Mouse (Mus musculus) ES-E14 (cell line): ENCODE measurements at regions not wholly inside any gene's neighbourhood (a gene's known extent, or its start where the extent isn't known, plus 50 kb on each side); places are given as distances from the start of the nearest gene placed in this dataset.

Source experiments
- DNase-seq: peaks from one replicate; pipeline ENCODE4 v3.0.0-alpha.2; 2013; ENCODE audit warnings: low read depth, low spot score
- H3K27ac ChIP-seq: 2 replicates; pipeline ENCODE4 v1.5.1; 2012; ENCODE audit warnings: low read depth, mild to moderate bottlenecking, low read length, moderate library complexity, mixed read lengths; ENCODE audit not compliant: poor library complexity, insufficient read depth, severe bottlenecking
- H3K36me3 ChIP-seq: 2 replicates; pipeline ENCODE4 v1.6.1; 2012; ENCODE audit warnings: mild to moderate bottlenecking, low read length, moderate library complexity, mixed read lengths; ENCODE audit not compliant: control insufficient read depth, poor library complexity, insufficient read depth, severe bottlenecking
- H3K4me1 ChIP-seq, 2 experiments: fragments of 150-350 bp in 1 of 2; sonication (generic) in 1 of 2; 2 replicates each; pipeline ENCODE4 v1.6.1; 2012; ENCODE audit warnings: low read length in 2 of 2, mild to moderate bottlenecking in 1 of 2, mixed read lengths in 1 of 2; ENCODE audit not compliant: control insufficient read depth in 2 of 2, insufficient read depth in 2 of 2, poor library complexity in 1 of 2
- H3K4me3 ChIP-seq, 2 experiments: fragments of 150-350 bp in 1 of 2; sonication (generic) in 1 of 2; 2 replicates each; pipeline ENCODE4 v1.5.1; 2012; ENCODE audit warnings: low read length in 2 of 2, low read depth in 1 of 2, mild to moderate bottlenecking in 1 of 2, mixed read lengths in 1 of 2; ENCODE audit not compliant: insufficient read depth in 1 of 2, poor library complexity in 1 of 2, severe bottlenecking in 1 of 2
- H3K9ac ChIP-seq: 2 replicates; pipeline ENCODE4 v1.6.1; 2012; ENCODE audit warnings: low read depth, mild to moderate bottlenecking, low read length, mixed read lengths; ENCODE audit not compliant: poor library complexity, insufficient read depth, severe bottlenecking
- H3K9me3 ChIP-seq: fragments of 150-350 bp; sonication (generic); 2 replicates; pipeline ENCODE4 v1.6.1; 2012; ENCODE audit warnings: low read depth, mild to moderate bottlenecking, low read length; ENCODE audit not compliant: control insufficient read depth, insufficient read depth
- CHD2 ChIP-seq: IDR thresholded peaks from 2 replicates; pipeline ENCODE4 v1.6.1; 2014; ENCODE audit warnings: mild to moderate bottlenecking, low read depth, low read length, inconsistent platforms
- HCFC1 ChIP-seq: IDR thresholded peaks from 2 replicates; pipeline ENCODE4 v1.6.1; 2012; ENCODE audit warnings: low read length, inconsistent platforms, borderline replicate concordance; ENCODE audit not compliant: insufficient read depth
- MAFK ChIP-seq: IDR thresholded peaks from 2 replicates; pipeline ENCODE4 v1.6.1; 2014; ENCODE audit warnings: mild to moderate bottlenecking, low read depth, low read length, inconsistent platforms; ENCODE audit not compliant: insufficient read depth
- ZC3H11A ChIP-seq: IDR thresholded peaks from 2 replicates; pipeline ENCODE4 v1.6.1; 2012; ENCODE audit warnings: low read depth, mild to moderate bottlenecking, inconsistent platforms, low read length, borderline replicate concordance
- ZNF384 ChIP-seq: IDR thresholded peaks from 2 replicates; pipeline ENCODE4 v1.6.1; 2012; ENCODE audit warnings: low read depth, low read length, inconsistent platforms
- in situ Hi-C, 2 experiments: fragments of 600-800 bp; cut with MboI; formaldehyde crosslinking; loops; one replicate each; pipeline ENCODE4 v1.15.1; 2025; ENCODE audit warnings: low sequenced_read_pairs in 2 of 2, inconsistent platforms in 1 of 2; ENCODE audit not compliant: unreplicated experiment in 2 of 2

DNA sequence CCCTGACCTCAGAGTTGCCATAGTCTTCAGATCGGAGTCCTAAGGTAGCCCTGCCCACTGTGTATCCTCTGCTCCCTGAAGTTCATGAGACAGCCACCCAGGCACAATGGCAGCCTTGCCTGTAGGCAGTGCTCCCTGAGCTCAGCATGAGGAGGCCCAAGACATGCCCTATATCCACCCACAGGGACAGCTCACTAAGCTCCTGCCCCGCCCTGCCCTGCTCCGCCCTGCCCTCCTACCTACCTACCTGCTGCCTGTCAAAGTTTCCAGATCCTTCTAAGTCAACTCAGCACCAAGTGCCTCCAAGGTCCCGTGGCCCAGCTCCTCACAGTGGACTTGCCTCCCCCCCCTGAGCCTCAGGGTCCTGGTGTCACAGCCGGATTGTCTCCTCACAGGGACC is 168.9 kb downstream of the Bcl11b start:
- no peak overlapping the region for H3K4me3 ChIP-seq
- H3K36me3 ChIP-seq, result no peaks in the 10 kb centered on the region
- in situ Hi-C loops, result no loop called here
- H3K9me3 ChIP-seq, result no peaks in the 10 kb centered on the region
- no peaks in the 10 kb centered on the region for H3K4me1 ChIP-seq
- TF ChIP-seq ZC3H11A, result no peak
- no peak overlapping the region for H3K27ac ChIP-seq
- no peak overlapping the region for H3K9ac ChIP-seq
- no peak for DNase-seq

DNA sequence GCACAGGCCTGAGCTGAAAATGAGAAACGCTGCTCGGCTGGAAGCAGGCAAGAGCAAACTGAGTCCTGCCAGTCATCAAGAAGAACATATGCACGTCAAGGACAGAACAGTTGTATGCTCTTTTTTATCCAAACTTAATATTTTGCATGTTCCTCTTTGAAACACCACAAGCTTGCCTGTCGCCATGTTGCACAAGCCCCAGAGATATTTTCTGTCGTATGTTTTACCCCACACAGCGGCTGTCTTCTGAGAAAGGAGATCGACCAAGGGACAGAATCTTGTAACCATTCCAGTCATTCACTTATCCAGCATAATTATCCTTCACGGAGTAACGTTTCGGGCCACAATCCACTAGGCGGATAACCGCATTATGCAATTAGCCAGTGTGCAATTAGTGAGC is 165.7 kb downstream of the Bcl11b start:
- no peak overlapping the region for H3K9ac ChIP-seq
- no peak overlapping the region for H3K4me3 ChIP-seq
- in situ Hi-C loops, result no loop called here
- H3K4me1 ChIP-seq, result no peaks in the 10 kb centered on the region
- no peak for DNase-seq
- no peaks in the 10 kb centered on the region for H3K9me3 ChIP-seq
- H3K27ac ChIP-seq, result no peak overlapping the region
- H3K36me3 ChIP-seq, result no peaks in the 10 kb centered on the region
- TF ChIP-seq HCFC1 (no peak), MAFK (no peak), ZC3H11A (no peak), CHD2 (no peak), ZNF384 (no peak)

DNA sequence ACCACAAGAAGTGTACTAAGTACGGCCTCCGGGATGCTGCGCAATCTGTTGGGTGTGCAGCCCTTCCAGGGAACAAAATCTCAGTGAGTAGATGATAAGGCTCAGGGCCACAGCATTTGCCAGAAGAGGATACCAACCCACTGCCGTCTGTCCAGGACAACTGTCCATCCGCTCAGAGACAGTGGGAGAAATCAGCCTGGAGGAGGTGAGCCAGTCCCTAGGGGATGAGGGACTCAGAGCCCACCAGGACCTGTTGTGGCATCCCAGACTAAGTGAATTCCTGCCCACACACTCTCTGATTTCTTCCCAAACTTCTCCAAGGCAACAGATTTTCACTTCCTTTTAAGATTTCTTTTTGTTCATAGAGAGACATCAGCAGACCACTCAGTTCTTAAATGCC is 158.8 kb downstream of the Bcl11b start:
- TF ChIP-seq HCFC1, result no peak
- TF ChIP-seq MAFK, result no peak
- TF ChIP-seq CHD2, result no peak
- TF ChIP-seq ZC3H11A, result no peak
- TF ChIP-seq ZNF384, result no peak
- in situ Hi-C loops, result no loop called here
- H3K9me3 ChIP-seq, result no peaks in the 10 kb centered on the region
- no peak overlapping the region for H3K9ac ChIP-seq
- DNase-seq, result no peak
- no peaks in the 10 kb centered on the region for H3K4me1 ChIP-seq
- no peaks in the 10 kb centered on the region for H3K36me3 ChIP-seq
- H3K4me3 ChIP-seq, result no peak overlapping the region
- H3K27ac ChIP-seq, result no peak overlapping the region

DNA sequence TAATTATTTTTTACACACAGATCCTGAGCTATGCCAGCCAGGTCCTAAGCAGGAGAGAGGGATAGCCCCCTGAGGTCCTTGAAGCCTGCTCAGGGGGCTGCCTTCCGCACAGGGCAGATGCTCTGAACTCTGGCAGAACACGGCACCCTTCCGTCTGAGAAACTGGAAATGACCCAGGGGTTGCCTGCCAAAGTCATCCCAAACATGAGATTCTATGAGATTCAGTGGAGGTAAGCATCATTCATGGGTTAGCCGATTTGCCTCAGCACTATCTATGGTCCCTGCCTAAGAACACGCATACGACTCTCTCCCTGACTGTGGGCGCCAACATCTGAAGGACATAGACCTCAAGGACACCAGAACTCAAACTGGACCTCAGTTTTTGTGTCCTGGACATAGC is 152.8 kb downstream of the Bcl11b start:
- H3K9me3 ChIP-seq, result no peaks in the 10 kb centered on the region
- TF ChIP-seq MAFK (no peak), CHD2 (no peak), ZNF384 (no peak), ZC3H11A (no peak), HCFC1 (no peak)
- in situ Hi-C loops, result no loop called here
- H3K4me3 ChIP-seq, result no peak overlapping the region
- H3K9ac ChIP-seq, result no peak overlapping the region
- no peaks in the 10 kb centered on the region for H3K36me3 ChIP-seq
- DNase-seq, result no peak
- no peaks in the 10 kb centered on the region for H3K4me1 ChIP-seq
- no peak overlapping the region for H3K27ac ChIP-seq

DNA sequence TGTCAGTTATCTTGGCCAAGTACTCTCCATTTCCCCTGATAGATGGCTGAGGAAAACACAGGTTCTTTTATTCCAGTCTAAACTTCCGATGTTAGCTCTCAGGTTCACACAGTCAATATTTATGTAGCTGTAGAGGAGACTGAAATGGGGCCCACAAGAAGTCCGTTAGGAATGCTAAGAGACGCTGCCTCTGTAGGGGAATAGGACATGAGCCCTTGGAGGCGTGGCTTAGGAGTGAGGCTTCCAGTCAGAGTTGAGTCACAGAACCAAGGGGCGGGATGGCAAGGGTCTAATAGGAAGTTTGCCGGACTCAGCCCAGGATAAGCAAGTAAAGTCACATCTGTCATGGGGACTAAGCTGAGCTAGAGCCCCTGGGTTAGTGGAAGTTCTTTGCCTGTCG is 150.5 kb downstream of the Bcl11b start:
- no peak overlapping the region for H3K27ac ChIP-seq
- H3K4me3 ChIP-seq, result no peak overlapping the region
- DNase-seq, result no peak
- in situ Hi-C loops, result no loop called here
- TF ChIP-seq MAFK (no peak), ZC3H11A (no peak), CHD2 (no peak), ZNF384 (no peak), HCFC1 (no peak)
- H3K9me3 ChIP-seq, result no peaks in the 10 kb centered on the region
- H3K36me3 ChIP-seq, result no peaks in the 10 kb centered on the region
- H3K9ac ChIP-seq, result no peak overlapping the region
- peaks cover 0 to 4% of the 10 kb centered on the region in 2 experiments; a peak in 1 of 4 replicates for H3K4me1 ChIP-seq
